Mouse (Mus musculus) CH12.LX (cell line): Measurements from ENCODE around the gene H2-DMa. TPM values are rescaled to one million over a fixed set of nuclear protein-coding genes. Genes with fewer than 3 reads are reported as not detected.

Experiments
- DNase-seq: peaks from one replicate; pipeline ENCODE4 v3.0.0-alpha.2; 2013; ENCODE audit errors: extremely low read depth
- H3K27ac ChIP-seq: 2 replicates; pipeline ENCODE4 v1.5.1; 2012; ENCODE audit warnings: low read depth, mild to moderate bottlenecking, control low read depth, moderate library complexity; ENCODE audit not compliant: insufficient read depth
- H3K27me3 ChIP-seq: replicated peaks from 2 replicates; pipeline ENCODE3; 2012; ENCODE audit warnings: inconsistent platforms
- H3K36me3 ChIP-seq, 2 experiments: replicated peaks in 1 of 2; 2 replicates each; pipeline versions ENCODE3 to v1.6.1; 2012; ENCODE audit warnings: inconsistent platforms in 1 of 2, low read length in 1 of 2, mild to moderate bottlenecking in 1 of 2, mixed read lengths in 1 of 2, moderate library complexity in 1 of 2; ENCODE audit not compliant: control insufficient read depth in 1 of 2, insufficient read depth in 1 of 2
- H3K4me1 ChIP-seq, 2 experiments: 2 replicates each; pipeline ENCODE4 v1.6.1; 2012; ENCODE audit warnings: inconsistent platforms in 1 of 2, moderate library complexity in 1 of 2; ENCODE audit not compliant: insufficient read depth in 2 of 2, control insufficient read depth in 1 of 2
- H3K4me2 ChIP-seq: 2 replicates; pipeline ENCODE4 v1.6.1; 2012; ENCODE audit warnings: low read depth, mild to moderate bottlenecking, control low read depth; ENCODE audit not compliant: poor library complexity, insufficient read depth, severe bottlenecking
- H3K4me3 ChIP-seq, 3 experiments: fragments of 150-350 bp in 1 of 3; sonication (generic) in 1 of 3; replicated peaks in 1 of 3; 2 replicates each; pipeline versions ENCODE3 to v1.5.1; 2011 to 2012; ENCODE audit warnings: low read depth in 2 of 3, low read length in 2 of 3, mild to moderate bottlenecking in 2 of 3, moderate library complexity in 2 of 3, control low read depth in 1 of 3, improper control_type of control experiment in 1 of 3, inconsistent platforms in 1 of 3, mixed read lengths in 1 of 3; ENCODE audit not compliant: poor library complexity in 1 of 3
- H3K79me2 ChIP-seq: replicated peaks from 2 replicates; pipeline ENCODE4 v1.6.1; 2012; ENCODE audit warnings: mild to moderate bottlenecking, moderate library complexity; ENCODE audit not compliant: control insufficient read depth, poor library complexity, insufficient read depth, severe bottlenecking; ENCODE audit errors: extremely low read depth
- H3K9ac ChIP-seq: 2 replicates; pipeline ENCODE4 v1.6.1; 2012; ENCODE audit warnings: low read depth, mild to moderate bottlenecking, control low read depth, moderate library complexity; ENCODE audit not compliant: insufficient read depth
- H3K9me3 ChIP-seq: replicated peaks from 2 replicates; pipeline ENCODE3; 2012; ENCODE audit warnings: low read length, inconsistent platforms, mixed read lengths
- BHLHE40 ChIP-seq: IDR thresholded peaks from 2 replicates; pipeline ENCODE4 v1.6.1; 2011; ENCODE audit warnings: mild to moderate bottlenecking, low read depth, low read length, improper control_type of control experiment
- CHD1 ChIP-seq: IDR thresholded peaks from 2 replicates; pipeline ENCODE4 v1.6.1; 2012; ENCODE audit warnings: low read depth, low read length, improper control_type of control experiment, inconsistent platforms
- IRF4 ChIP-seq: IDR thresholded peaks from 2 replicates; pipeline ENCODE4 v1.6.1; 2014; ENCODE audit warnings: low read depth, mild to moderate bottlenecking, inconsistent platforms, low read length, improper control_type of control experiment
- JUN ChIP-seq: IDR thresholded peaks from 2 replicates; pipeline ENCODE4 v1.6.1; 2011; ENCODE audit warnings: low read depth, mild to moderate bottlenecking, low read length, improper control_type of control experiment, moderate library complexity; ENCODE audit not compliant: insufficient read depth
- MAFK ChIP-seq: IDR thresholded peaks from 2 replicates; pipeline ENCODE4 v1.6.1; 2011; ENCODE audit warnings: low read length, improper control_type of control experiment; ENCODE audit not compliant: insufficient replicate concordance
- MAZ ChIP-seq: IDR thresholded peaks from 2 replicates; pipeline ENCODE4 v1.6.1; 2012; ENCODE audit warnings: low read depth, mild to moderate bottlenecking, inconsistent platforms, low read length, improper control_type of control experiment, moderate library complexity
- MXI1 ChIP-seq: IDR thresholded peaks from 2 replicates; pipeline ENCODE4 v1.6.1; 2011; ENCODE audit warnings: mild to moderate bottlenecking, low read depth, low read length, improper control_type of control experiment
- MYC ChIP-seq: IDR thresholded peaks from 2 replicates; pipeline ENCODE4 v1.6.1; 2011; ENCODE audit warnings: low read depth, mild to moderate bottlenecking, improper control_type of control experiment, low read length
- NELFE ChIP-seq: IDR thresholded peaks from 2 replicates; pipeline ENCODE4 v1.6.1; 2011; ENCODE audit warnings: low read depth, low read length, improper control_type of control experiment
- PAX5 ChIP-seq: IDR thresholded peaks from 2 replicates; pipeline ENCODE4 v1.6.1; 2012; ENCODE audit warnings: low read length, inconsistent platforms, mixed read lengths
- POLR2AphosphoS2 ChIP-seq: IDR thresholded peaks from 2 replicates; pipeline ENCODE4 v1.6.1; 2011; ENCODE audit warnings: low read depth, low read length, improper control_type of control experiment
- RAD21 ChIP-seq: IDR thresholded peaks from 2 replicates; pipeline ENCODE4 v1.6.1; 2011; ENCODE audit warnings: low read depth, mild to moderate bottlenecking, low read length, improper control_type of control experiment, moderate library complexity
- TCF12 ChIP-seq: IDR thresholded peaks from 2 replicates; pipeline ENCODE4 v1.6.1; 2014; ENCODE audit warnings: low read depth, mild to moderate bottlenecking, inconsistent platforms, low read length, improper control_type of control experiment
- ZC3H11A ChIP-seq: IDR thresholded peaks from 2 replicates; pipeline ENCODE4 v1.6.1; 2012; ENCODE audit warnings: low read depth, mild to moderate bottlenecking, inconsistent platforms, low read length, improper control_type of control experiment
- ZMIZ1 ChIP-seq: IDR thresholded peaks from 2 replicates; pipeline ENCODE4 v1.6.1; 2012; ENCODE audit warnings: low read depth, mild to moderate bottlenecking, inconsistent platforms, low read length, improper control_type of control experiment
- ZNF384 ChIP-seq: IDR thresholded peaks from 2 replicates; pipeline ENCODE4 v1.6.1; 2012; ENCODE audit warnings: low read depth, low read length, improper control_type of control experiment, inconsistent platforms
- dilution Hi-C: fragments of 300-500 bp; cut with MboI; formaldehyde crosslinking; loops from 2 replicates; pipeline ENCODE4 v1.14.3; 2020; ENCODE audit warnings: low sequenced_read_pairs; ENCODE audit not compliant: extremely low pct_unique_long_range_greater_than_20kb, extremely low pct_ligation_motif_present
- in situ Hi-C: fragments of 300-500 bp; cut with MboI; formaldehyde crosslinking; loops from 3 replicates; pipeline ENCODE4 v1.14.3; 2019; ENCODE audit warnings: low sequenced_read_pairs, low pct_ligation_motif_present, low pct_unique_long_range_greater_than_20kb, mixed read lengths
- polyA plus RNA-seq: library from polyadenylated mRNA; unstranded; fragments of >175 nt; gene quantifications from 2 replicates; pipeline ENCODE4 v1.2.1, GENCODE M21; 2012; ENCODE audit warnings: low read depth; ENCODE audit not compliant: insufficient read length
- total RNA-seq, 2 experiments: library from RNA; depleted of rRNA; stranded (reverse); fragments of 300-350 nt in 1 of 2; fragments of >200 nt in 1 of 2; gene quantifications; 2 replicates each; pipeline ENCODE4 v1.2.3; 2012 to 2014

Gene H2-DMa
- total and polyA plus RNA-seq, 3 experiments, result 67.7 to 119 (median 112) TPM

DNA sequence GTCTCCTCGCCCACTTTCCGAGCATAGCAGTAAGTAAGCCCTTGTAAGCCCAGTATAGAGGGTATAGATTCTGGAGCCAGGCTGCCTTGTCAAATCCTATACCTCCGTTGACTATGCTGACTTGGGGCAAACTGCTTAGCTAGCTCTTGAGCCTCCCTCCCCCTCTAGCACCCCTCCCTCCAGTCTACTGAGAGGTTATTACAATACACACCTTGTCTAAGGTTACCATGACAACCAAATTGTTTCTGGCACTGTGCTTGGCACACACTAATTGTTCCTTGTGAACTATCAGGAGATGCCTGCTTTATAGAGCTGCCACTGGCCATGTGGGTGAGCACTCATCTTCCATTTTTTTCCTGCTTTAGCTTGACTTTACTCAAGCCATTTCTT is 9.5 kb upstream of the H2-DMa start:
- no peak for DNase-seq
- H3K4me2 ChIP-seq, result no peak overlapping the region
- peaks cover 2% of the 10 kb centered on the region for H3K9me3 ChIP-seq
- peaks cover 7 to 23% of the 10 kb centered on the region in 2 experiments for H3K4me1 ChIP-seq
- dilution Hi-C loops, result no loop called here
- no peak overlapping the region for H3K27ac ChIP-seq
- H3K79me2 ChIP-seq, result peaks cover 9% of the 10 kb centered on the region
- in situ Hi-C loops, result no loop called here
- no peaks in the 10 kb centered on the region for H3K27me3 ChIP-seq
- no peak for TF ChIP-seq CHD1
- TF ChIP-seq ZMIZ1, result peak; percentile 40; the same call in 1 of the 2 replicates
- TF ChIP-seq PAX5, result no peak
- no peak for TF ChIP-seq TCF12
- TF ChIP-seq IRF4, result no peak
- TF ChIP-seq RAD21, result no peak
- TF ChIP-seq MYC, result no peak
- no peak for TF ChIP-seq MAZ
- no peak for TF ChIP-seq ZC3H11A
- no peak for TF ChIP-seq MXI1
- no peak for TF ChIP-seq BHLHE40
- no peak for TF ChIP-seq MAFK
- TF ChIP-seq POLR2AphosphoS2, result 0 out of 2 replicates have a peak, but pooled peaks have one; percentile 7
- no peak for TF ChIP-seq NELFE
- no peak for TF ChIP-seq ZNF384
- peaks cover 38 to 59% of the 10 kb centered on the region in 2 experiments for H3K36me3 ChIP-seq
- H3K4me3 ChIP-seq, result no peak overlapping the region
- H3K9ac ChIP-seq, result no peak overlapping the region

DNA sequence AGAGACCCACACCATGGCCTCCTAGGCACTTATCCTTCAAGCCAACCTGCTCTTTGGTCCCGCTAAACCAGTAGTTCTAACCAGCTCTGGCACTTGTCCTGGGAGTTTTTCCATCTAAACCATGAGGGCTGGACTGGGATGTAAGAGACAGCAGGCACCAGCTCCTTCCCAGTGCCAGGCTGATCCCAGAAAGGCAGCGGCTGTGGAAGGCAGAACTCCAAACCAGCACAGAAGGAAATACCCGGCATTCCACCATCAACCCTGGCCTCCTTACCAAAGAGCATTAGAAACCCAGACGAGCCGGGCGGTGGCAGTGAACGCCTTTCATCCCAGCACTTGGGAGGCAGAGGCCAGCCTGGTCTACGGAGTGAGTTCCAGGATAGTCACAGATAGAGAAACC is 9.0 kb upstream of the H2-DMa start:
- Histone ChIP-seq H3K27me3 (no peaks in the 10 kb centered on the region), H3K4me3 (no peak overlapping the region), H3K4me1 (peaks cover 10 to 26% of the 10 kb centered on the region in 2 experiments), H3K79me2 (peaks cover 14% of the 10 kb centered on the region), H3K9ac (no peak overlapping the region), H3K4me2 (no peak overlapping the region), H3K36me3 (peaks cover 43 to 64% of the 10 kb centered on the region in 2 experiments), H3K27ac (no peak overlapping the region), H3K9me3 (peaks cover 2% of the 10 kb centered on the region)
- DNase-seq, result no peak
- in situ Hi-C loops (no loop called here), dilution Hi-C loops (no loop called here)
- TF ChIP-seq JUN, result no peak
- 0 out of 2 replicates have a peak, but pooled peaks have one; percentile 18 for TF ChIP-seq POLR2AphosphoS2
